Mouse (Mus musculus): ENCODE results near the gene Olfr1186. TPM values are rescaled to one million over a fixed set of nuclear protein-coding genes. Genes with fewer than 3 reads are reported as not detected.

The Olfr1186 gene
- polyA plus RNA-seq (2021; fragmentation: Nextera tagmentation) = not detected in 2 replicates
- long read RNA-seq, experiment 1 = 0 reads
- long read RNA-seq, experiment 2 = 0 reads

DNA sequence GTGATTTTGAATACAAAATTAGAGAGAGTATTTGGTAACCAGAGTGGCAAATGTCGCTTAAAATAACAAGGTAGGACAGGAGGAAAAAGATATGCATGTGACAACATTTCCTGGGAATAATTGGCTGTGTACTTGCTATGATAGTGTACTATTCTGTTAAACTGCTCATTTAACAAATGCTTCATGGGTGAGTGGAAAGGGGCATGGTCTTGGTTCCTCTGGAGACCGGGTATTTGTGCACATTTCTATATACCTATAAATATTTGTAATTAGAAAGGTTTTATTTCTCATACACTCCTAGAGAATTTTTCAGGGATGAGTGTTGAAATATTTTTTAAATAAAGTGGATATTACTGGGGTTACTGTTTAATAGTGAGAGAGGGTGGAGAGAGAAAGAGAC, at the start of gene Olfr1186:
Gene Olfr1186, plus strand, starts transcription at position 301 of the 400 bp plus-strand sequence.

DNA sequence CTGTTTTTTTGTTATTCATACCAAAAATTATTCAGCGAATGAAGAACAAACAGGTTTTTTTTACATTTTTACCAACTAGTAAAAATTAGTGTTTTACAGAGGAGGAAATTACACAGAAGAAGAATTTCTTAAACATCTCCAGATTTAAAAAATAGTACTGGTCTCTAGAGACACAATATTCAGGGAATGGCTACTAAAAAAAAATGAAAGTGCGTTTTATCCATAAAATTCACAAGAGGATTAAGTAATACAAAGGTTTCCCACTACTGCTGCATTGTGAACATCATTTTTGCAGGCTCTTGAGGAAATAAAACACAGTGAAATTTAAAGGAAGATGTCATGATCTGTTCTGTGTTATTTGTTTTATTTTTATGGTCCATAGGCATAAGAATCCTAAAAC, 35.1 kb upstream of the Olfr1186 start, which contains the start of gene Olfr1184:
Gene Olfr1184, plus strand, starts transcription at position 301 of the 400 bp plus-strand sequence.

GRCm38 (mm10) chr2:88493020-88493419, 25.3 kb upstream of the Olfr1186 start, which contains the start of gene Olfr1185-ps1:
TSS of gene Olfr1185-ps1 (plus strand) at chr2:88493320.

GRCm38 (mm10) chr2:88556635-88557034, 38.3 kb downstream of the Olfr1186 start, which contains the start of gene Olfr1188:
TSS of gene Olfr1188 (plus strand) at chr2:88556935.

Other genes with a start within 250 kb of the Olfr1186 start
- gene Olfr1173, start 238.7 kb upstream of the Olfr1186 start, polyA plus RNA-seq (2021; fragmentation: Nextera tagmentation) = not detected in 2 replicates
- not detected in 2 replicates for gene Olfr1174-ps, start 203.4 kb upstream of the Olfr1186 start, polyA plus RNA-seq (2021; fragmentation: Nextera tagmentation)
- gene Olfr1175-ps, start 191.3 kb upstream of the Olfr1186 start, polyA plus RNA-seq (2021; fragmentation: Nextera tagmentation) = not detected in 2 replicates
- gene Olfr1176, start 181.8 kb upstream of the Olfr1186 start, polyA plus RNA-seq (2021; fragmentation: Nextera tagmentation) = not detected in 2 replicates
- not detected in 2 replicates for gene Olfr1177-ps, start 172.1 kb upstream of the Olfr1186 start, polyA plus RNA-seq (2021; fragmentation: Nextera tagmentation)
- gene Olfr1178, start 131.5 kb upstream of the Olfr1186 start, polyA plus RNA-seq (2021; fragmentation: Nextera tagmentation) = not detected in 2 replicates
- not detected in 2 replicates for gene Olfr1179, start 112.1 kb upstream of the Olfr1186 start, polyA plus RNA-seq (2021; fragmentation: Nextera tagmentation)
- not detected in 2 replicates for gene Olfr1180, start 99.4 kb upstream of the Olfr1186 start, polyA plus RNA-seq (2021; fragmentation: Nextera tagmentation)
- not detected in 2 replicates for gene Olfr1181, start 92.4 kb upstream of the Olfr1186 start, polyA plus RNA-seq (2021; fragmentation: Nextera tagmentation)
- gene Gm13757, start 69.4 kb upstream of the Olfr1186 start, polyA plus RNA-seq (2021; fragmentation: Nextera tagmentation) = not detected in 2 replicates
- not detected in 2 replicates for gene Olfr1183, start 63.7 kb upstream of the Olfr1186 start, polyA plus RNA-seq (2021; fragmentation: Nextera tagmentation)
- gene Olfr1184, start 35.0 kb upstream of the Olfr1186 start, polyA plus RNA-seq (2021; fragmentation: Nextera tagmentation) = not detected in 2 replicates
- not detected in 2 replicates for gene Olfr1185-ps1, start 25.2 kb upstream of the Olfr1186 start, polyA plus RNA-seq (2021; fragmentation: Nextera tagmentation)
- gene Olfr1188, start 38.4 kb downstream of the Olfr1186 start, polyA plus RNA-seq (2021; fragmentation: Nextera tagmentation) = not detected in 2 replicates
- not detected in 2 replicates for gene Olfr1189, start 67.9 kb downstream of the Olfr1186 start, polyA plus RNA-seq (2021; fragmentation: Nextera tagmentation)
- gene Olfr1191-ps1, start 122.0 kb downstream of the Olfr1186 start, polyA plus RNA-seq (2021; fragmentation: Nextera tagmentation) = not detected in 2 replicates
- not detected in 2 replicates for gene Olfr1192-ps1, start 130.0 kb downstream of the Olfr1186 start, polyA plus RNA-seq (2021; fragmentation: Nextera tagmentation)
- not detected in 2 replicates for gene Olfr1193, start 157.1 kb downstream of the Olfr1186 start, polyA plus RNA-seq (2021; fragmentation: Nextera tagmentation)
- gene Olfr1195, start 170.6 kb downstream of the Olfr1186 start, polyA plus RNA-seq (2021; fragmentation: Nextera tagmentation) = not detected in 2 replicates
- gene Olfr1196, start 186.0 kb downstream of the Olfr1186 start, polyA plus RNA-seq (2021; fragmentation: Nextera tagmentation) = not detected in 2 replicates
- not detected in 2 replicates for gene Olfr1197, start 213.8 kb downstream of the Olfr1186 start, polyA plus RNA-seq (2021; fragmentation: Nextera tagmentation)
- gene Olfr1198, start 232.8 kb downstream of the Olfr1186 start, polyA plus RNA-seq (2021; fragmentation: Nextera tagmentation) = not detected in 2 replicates
- not detected in 2 replicates for gene Olfr1199, start 241.9 kb downstream of the Olfr1186 start, polyA plus RNA-seq (2021; fragmentation: Nextera tagmentation)

Measured in layer of hippocampus, adult 6 months (tissue).